Mouse (Mus musculus) stomach, postnatal 0 days (tissue): ENCODE measurements around the gene Unc5b.
"Not testable (repeated sequence)": the region's sequence is repeated elsewhere in the genome, so short reads cannot be mapped to it uniquely, and the experiment has no call there.

Experiments
- CTCF ChIP-seq: IDR thresholded peaks from 2 replicates; pipeline ENCODE4 v1.5.1; 2016; ENCODE audit warnings: antibody characterized with exemption, low read depth, mild to moderate bottlenecking, moderate library complexity
- EP300 ChIP-seq: optimal IDR thresholded peaks from 2 replicates; pipeline ENCODE3; 2016; ENCODE audit warnings: antibody characterized with exemption

GRCm38 (mm10) chr10:60845271-60845670 lies 13.9 kb upstream of the Unc5b start:
- TF ChIP-seq CTCF, EP300: not testable (repeated sequence)
